11 mouse cellular contexts compared by ENCODE assay signal in the genomic region with DNA sequence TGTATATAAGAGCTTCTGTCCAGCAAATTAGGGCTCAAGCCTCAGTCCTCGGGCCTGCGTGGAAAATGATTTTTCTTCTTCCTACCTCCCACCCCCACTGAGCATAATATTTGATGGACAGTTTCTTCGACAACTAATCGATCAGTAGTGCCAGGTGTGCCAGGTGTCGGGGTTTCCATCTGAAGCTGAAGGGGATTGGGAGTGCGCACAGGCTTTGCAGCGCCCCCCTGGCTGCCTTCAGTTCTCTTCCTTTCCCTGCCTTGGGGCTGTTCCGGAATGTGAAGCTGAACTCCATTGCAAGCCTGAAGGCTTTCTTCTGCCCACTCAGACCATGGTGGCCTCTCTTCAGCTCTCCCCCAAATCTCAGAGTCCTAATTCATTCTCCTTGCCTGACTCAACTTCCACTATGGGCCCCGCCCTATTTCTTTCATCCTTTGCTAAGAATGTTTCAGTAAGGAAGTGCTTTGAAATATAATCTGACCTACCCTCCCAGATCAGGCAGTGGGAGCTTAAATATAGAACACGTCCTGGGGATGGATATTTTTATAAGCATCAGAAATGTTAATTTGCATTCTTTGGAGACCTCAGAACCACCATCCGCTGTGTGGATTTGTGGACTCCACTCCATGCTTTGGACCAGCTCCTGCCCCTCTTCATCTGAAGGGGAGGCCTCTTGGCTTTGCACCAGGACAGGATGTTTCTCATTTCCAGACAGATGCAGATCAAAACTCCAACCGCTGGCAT.
DNase-seq lines count a peak whose midpoint lies in the region; ATAC-seq and TF ChIP-seq lines count a peak whose summit lies in the region.
"Had no signal": no experiment of that assay in that cellular context is flagged by ENCODE, and none has a peak within 500 bp of the region (broad histone marks: within the 10 kb centered on the region; RNA-seq: fewer than 3 reads in every experiment).

No protein-coding gene starts in this region.

- WGBS in forebrain, embryonic 10.5 days = 68% methylated on average over 12 of the region's 12 CpGs
- WGBS in forebrain, postnatal 0 days = 69% methylated on average over 12 of the region's 12 CpGs
- WGBS in kidney, postnatal 0 days = 50% methylated on average over 12 of the region's 12 CpGs
- 71% methylated on average over 12 of the region's 12 CpGs for WGBS in hindbrain, postnatal 0 days

- H3K9me3 ChIP-seq in forebrain, embryonic 10.5 days = no peaks in the 10 kb centered on the region
- H3K9me3 ChIP-seq in forebrain, postnatal 0 days (ENCODE audit: low read length) = no peaks in the 10 kb centered on the region
- H3K9me3 ChIP-seq in kidney, postnatal 0 days (replicated peaks; ENCODE audit: low read length) = no peaks in the 10 kb centered on the region
- no peaks in the 10 kb centered on the region for H3K9me3 ChIP-seq in hindbrain, postnatal 0 days (ENCODE audit: low read length)
- H3K9me3 ChIP-seq: intestine, embryonic 15.5 days; midbrain, embryonic 13.5 days had no signal

- no peaks in the 10 kb centered on the region for H3K36me3 ChIP-seq in forebrain, embryonic 10.5 days (replicated peaks)
- no peaks in the 10 kb centered on the region for H3K36me3 ChIP-seq in forebrain, postnatal 0 days (ENCODE audit: insufficient read depth)
- H3K36me3 ChIP-seq in kidney, postnatal 0 days (ENCODE audit: insufficient read depth, low read length) = no peaks in the 10 kb centered on the region
- H3K36me3 ChIP-seq in hindbrain, postnatal 0 days (ENCODE audit: insufficient read depth, low read length) = no peaks in the 10 kb centered on the region
- H3K36me3 ChIP-seq: intestine, embryonic 15.5 days; midbrain, embryonic 13.5 days had no signal

- no peak overlapping the region for H3K4me2 ChIP-seq in forebrain, postnatal 0 days (ENCODE audit: low read depth)
- H3K4me2 ChIP-seq in kidney, postnatal 0 days (ENCODE audit: low read length) = no peak overlapping the region
- H3K4me2 ChIP-seq in hindbrain, postnatal 0 days (ENCODE audit: low read depth, low read length) = no peak overlapping the region
- H3K4me2 ChIP-seq: intestine, embryonic 15.5 days; midbrain, embryonic 13.5 days had no signal

- TF ChIP-seq CTCF in forebrain, postnatal 0 days (IDR thresholded peaks at IDR 0.05; ENCODE audit: low read depth) = no peak
- TF ChIP-seq CTCF in kidney, postnatal 0 days (IDR thresholded peaks at IDR 0.05; ENCODE audit: low read depth) = no peak
- TF ChIP-seq CTCF in hindbrain, postnatal 0 days (IDR thresholded peaks at IDR 0.05; ENCODE audit: low read depth) = no peak

- 0 out of 2 replicates have a peak overlapping the region, but pooled peaks have one; percentile 20 for H3K27ac ChIP-seq in forebrain, embryonic 10.5 days
- H3K27ac ChIP-seq in forebrain, postnatal 0 days (ENCODE audit: low read depth, low read length) = no peak overlapping the region
- H3K27ac ChIP-seq in kidney, postnatal 0 days = 0 out of 2 replicates have a peak overlapping the region, but pooled peaks have one; percentile 15
- no peak overlapping the region for H3K27ac ChIP-seq in hindbrain, postnatal 0 days
- H3K27ac ChIP-seq: intestine, embryonic 15.5 days; midbrain, embryonic 13.5 days had no signal

- H3K4me1 ChIP-seq in forebrain, embryonic 10.5 days = peaks cover 28% of the 10 kb centered on the region
- H3K4me1 ChIP-seq in forebrain, postnatal 0 days (ENCODE audit: insufficient read depth) = peaks cover 12% of the 10 kb centered on the region
- 0 out of 2 replicates have a peak, but pooled peaks cover 7% of the 10 kb centered on the region for H3K4me1 ChIP-seq in kidney, postnatal 0 days (replicated peaks; ENCODE audit: insufficient read depth, low read length)
- peaks cover 10% of the 10 kb centered on the region; the same call in 1 of the 2 replicates for H3K4me1 ChIP-seq in hindbrain, postnatal 0 days (ENCODE audit: insufficient read depth, low read length)
- H3K4me1 ChIP-seq: intestine, embryonic 15.5 days had no signal

- no peaks in the 10 kb centered on the region for H3K27me3 ChIP-seq in forebrain, embryonic 10.5 days (ENCODE audit: poor library complexity, severe bottlenecking)
- no peaks in the 10 kb centered on the region for H3K27me3 ChIP-seq in forebrain, postnatal 0 days (ENCODE audit: insufficient read depth, low read length)
- H3K27me3 ChIP-seq in kidney, postnatal 0 days (ENCODE audit: insufficient read depth, low read length) = no peaks in the 10 kb centered on the region
- H3K27me3 ChIP-seq in hindbrain, postnatal 0 days (ENCODE audit: insufficient read depth, low read length) = no peaks in the 10 kb centered on the region
- H3K27me3 ChIP-seq: intestine, embryonic 15.5 days; midbrain, embryonic 13.5 days had no signal

- H3K9ac ChIP-seq in forebrain, postnatal 0 days = no peak overlapping the region
- no peak overlapping the region for H3K9ac ChIP-seq in kidney, postnatal 0 days (ENCODE audit: low read depth, low read length)
- H3K9ac ChIP-seq in hindbrain, postnatal 0 days (replicated peaks; ENCODE audit: low read length) = no peak overlapping the region
- H3K9ac ChIP-seq: intestine, embryonic 15.5 days; midbrain, embryonic 13.5 days had no signal

- DNase-seq in forebrain, embryonic 10.5 days (ENCODE audit: extremely low spot score, low spot score) = no peak
- no peak for DNase-seq in forebrain, postnatal 0 days
- peak; percentile 86 for DNase-seq in kidney, postnatal 0 days (ENCODE audit: low spot score)
- no peak for DNase-seq in kidney, postnatal 36 days
- peak; percentile 8 for DNase-seq in fibroblast of lung, adult 2 months (ENCODE audit: low read depth)
- peak; percentile 51 for DNase-seq in lung, postnatal 25 days (ENCODE audit: low spot score)
- no peak for DNase-seq in hindbrain, postnatal 0 days (ENCODE audit: low spot score)
- DNase-seq: gastrocnemius, postnatal 25 days had no signal

- ATAC-seq in forebrain, postnatal 0 days = no peak
- ATAC-seq in kidney, postnatal 0 days (replicated peaks; ENCODE audit: low FRiP score, low read depth) = no peak
- ATAC-seq in megakaryocyte-erythroid progenitor cell, adult 5-6 weeks (replicated peaks; ENCODE audit: low FRiP score, low TSS enrichment, poor library complexity, severe bottlenecking) = no peak
- no peak for ATAC-seq in hindbrain, postnatal 0 days
- ATAC-seq: intestine, embryonic 15.5 days; midbrain, embryonic 13.5 days had no signal

- H3K4me3 ChIP-seq in forebrain, embryonic 10.5 days = no peak overlapping the region
- H3K4me3 ChIP-seq in forebrain, postnatal 0 days (ENCODE audit: low read depth, low read length) = no peak overlapping the region
- H3K4me3 ChIP-seq in kidney, postnatal 0 days (replicated peaks; ENCODE audit: low read depth, low read length) = no peak overlapping the region
- no peak overlapping the region for H3K4me3 ChIP-seq in hindbrain, postnatal 0 days (ENCODE audit: low read length)
- H3K4me3 ChIP-seq: intestine, embryonic 15.5 days; midbrain, embryonic 13.5 days had no signal

Comparison
In these comparisons a context has a peak if more than half of its experiments do, and no peak if none do; other contexts are left out.
1. DNase-seq: peak in kidney, postnatal 0 days (single experiment), fibroblast of lung, adult 2 months (single experiment) and lung, postnatal 25 days (single experiment); none in forebrain, embryonic 10.5 days (single experiment), forebrain, postnatal 0 days (single experiment), kidney, postnatal 36 days (0 of 2) and hindbrain, postnatal 0 days (single experiment).
2. H3K27ac ChIP-seq: peak in forebrain, embryonic 10.5 days (single experiment) and kidney, postnatal 0 days (single experiment); none in forebrain, postnatal 0 days (single experiment) and hindbrain, postnatal 0 days (single experiment).